In the genomic region with DNA sequence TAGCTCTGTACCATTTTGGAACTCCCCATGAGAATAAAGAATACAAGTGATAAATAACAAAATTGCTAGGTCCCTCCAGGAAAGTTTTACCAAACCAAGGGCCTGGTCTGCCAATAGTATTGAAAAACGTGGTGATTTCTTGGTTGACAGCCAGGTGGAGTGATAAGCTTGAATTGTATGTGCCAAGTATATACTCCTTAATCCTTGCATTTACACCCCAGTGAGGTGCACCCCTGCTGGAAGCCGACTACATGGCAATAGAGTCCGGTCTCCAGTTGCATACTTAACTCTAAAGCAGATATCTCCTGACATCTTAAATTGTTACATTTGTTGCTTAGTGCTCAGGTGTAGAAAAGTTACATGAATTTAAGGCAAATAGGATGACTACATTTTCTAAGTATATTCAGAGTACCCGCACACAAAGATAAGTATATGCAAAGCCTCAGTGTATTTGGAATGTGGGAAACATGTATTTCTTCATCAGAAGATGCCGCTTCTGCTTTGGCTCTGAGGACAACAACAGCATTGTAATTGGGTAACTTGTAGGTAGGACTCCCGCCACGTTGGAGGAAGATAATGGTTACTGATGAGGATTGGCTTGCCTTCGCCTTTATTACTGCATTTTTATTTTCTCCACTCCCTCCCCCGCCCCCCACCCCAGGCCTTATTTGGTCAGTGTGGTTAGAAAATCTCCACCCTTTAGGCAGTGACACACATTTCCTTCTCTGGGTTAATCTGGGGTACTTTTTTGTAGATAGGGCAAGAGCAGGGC, we compare ENCODE assay signal across 8 mouse cellular contexts. TPM values are rescaled to one million over a fixed set of nuclear protein-coding genes. Genes with fewer than 3 reads are reported as not detected.
DNase-seq lines count a peak whose midpoint lies in the region; ATAC-seq and TF ChIP-seq lines count a peak whose summit lies in the region.

No protein-coding gene starts in this region.

- H3K4me3 ChIP-seq in cerebellum, adult 2 months (replicated peaks; ENCODE audit: insufficient read depth, low read depth, low read length): peak overlapping the region; percentile 47
- peak overlapping the region; percentile 78 for H3K4me3 ChIP-seq in embryonic facial prominence, embryonic 12.5 days
- peak overlapping the region; percentile 75; the same call in 1 of the 2 replicates for H3K4me3 ChIP-seq in limb, embryonic 11.5 days (ENCODE audit: low read depth, low read length)
- peak overlapping the region; percentile 75 for H3K4me3 ChIP-seq in neural tube, embryonic 15.5 days (replicated peaks)

- no peaks in the 10 kb centered on the region for H3K9me3 ChIP-seq in embryonic facial prominence, embryonic 12.5 days
- no peaks in the 10 kb centered on the region for H3K9me3 ChIP-seq in limb, embryonic 11.5 days (ENCODE audit: control insufficient read depth, low read length)
- no peaks in the 10 kb centered on the region for H3K9me3 ChIP-seq in neural tube, embryonic 15.5 days (replicated peaks)

- H3K9ac ChIP-seq in embryonic facial prominence, embryonic 12.5 days: peak overlapping the region; percentile 96; the same call in 1 of the 2 replicates
- peak overlapping the region; percentile 91; the same call in 1 of the 2 replicates for H3K9ac ChIP-seq in limb, embryonic 11.5 days (ENCODE audit: low read length)
- H3K9ac ChIP-seq in neural tube, embryonic 15.5 days (replicated peaks): peak overlapping the region; percentile 90; the same call in 1 of the 2 replicates

- WGBS in cerebellum, adult 2 months: 69% methylated on average over 9 of the region's 9 CpGs
- 73% methylated on average over 9 of the region's 9 CpGs for WGBS in embryonic facial prominence, embryonic 12.5 days
- 75% methylated on average over 9 of the region's 9 CpGs for WGBS in limb, embryonic 11.5 days
- 70% methylated on average over 9 of the region's 9 CpGs for WGBS in neural tube, embryonic 15.5 days

- no peak for TF ChIP-seq CTCF in cerebellum, adult 2 months (IDR thresholded peaks at IDR 0.05; ENCODE audit: borderline replicate concordance, insufficient read depth, low read depth, low read length)

- ATAC-seq in cerebellum, adult (ENCODE audit: insufficient number of reproducible peaks, low FRiP score, low TSS enrichment): no peak
- ATAC-seq in embryonic facial prominence, embryonic 12.5 days (ENCODE audit: insufficient number of reproducible peaks, insufficient read depth, low FRiP score, low TSS enrichment): no peak
- ATAC-seq in limb, embryonic 11.5 days (ENCODE audit: insufficient number of reproducible peaks, low FRiP score, low TSS enrichment, low read depth): no peak
- ATAC-seq in neural tube, embryonic 15.5 days (ENCODE audit: low FRiP score): no peak
- ATAC-seq in inflammation-experienced regulatory T-cells, adult 6 months: no peak

- H3K27me3 ChIP-seq in cerebellum, adult 2 months (ENCODE audit: control insufficient read depth, insufficient read depth, low read length): no peaks in the 10 kb centered on the region
- H3K27me3 ChIP-seq in embryonic facial prominence, embryonic 12.5 days: no peaks in the 10 kb centered on the region
- no peaks in the 10 kb centered on the region for H3K27me3 ChIP-seq in limb, embryonic 11.5 days (ENCODE audit: control insufficient read depth, insufficient read depth, low read length)
- H3K27me3 ChIP-seq in neural tube, embryonic 15.5 days (replicated peaks): no peaks in the 10 kb centered on the region

- DNase-seq in cerebellum, adult 2 months: no peak
- DNase-seq in 416B (ENCODE audit: low read depth): peak; percentile 85
- no peak for DNase-seq in limb, embryonic 11.5 days (ENCODE audit: low spot score)
- DNase-seq in layer of hippocampus, adult 11-12 months (ENCODE audit: low spot score): no peak

- H3K27ac ChIP-seq in cerebellum, adult 2 months (ENCODE audit: insufficient read depth, low read length): no peak overlapping the region
- no peak overlapping the region for H3K27ac ChIP-seq in embryonic facial prominence, embryonic 12.5 days
- no peak overlapping the region for H3K27ac ChIP-seq in limb, embryonic 11.5 days (replicated peaks; ENCODE audit: low read depth, low read length)
- peak overlapping the region; percentile 94; the same call in 1 of the 2 replicates for H3K27ac ChIP-seq in neural tube, embryonic 15.5 days (replicated peaks)

- H3K36me3 ChIP-seq in embryonic facial prominence, embryonic 12.5 days: peaks cover 3% of the 10 kb centered on the region; the same call in 1 of the 2 replicates
- no peaks in the 10 kb centered on the region for H3K36me3 ChIP-seq in limb, embryonic 11.5 days (ENCODE audit: control insufficient read depth, insufficient read depth, low read length)
- 0 out of 2 replicates have a peak, but pooled peaks cover 6% of the 10 kb centered on the region for H3K36me3 ChIP-seq in neural tube, embryonic 15.5 days

- no peaks in the 10 kb centered on the region for H3K4me1 ChIP-seq in cerebellum, adult 2 months (ENCODE audit: control insufficient read depth, insufficient read depth, low read length)
- H3K4me1 ChIP-seq in embryonic facial prominence, embryonic 12.5 days: peaks cover 6% of the 10 kb centered on the region; the same call in 1 of the 2 replicates
- 0 out of 2 replicates have a peak, but pooled peaks cover 3% of the 10 kb centered on the region for H3K4me1 ChIP-seq in limb, embryonic 11.5 days (ENCODE audit: control insufficient read depth, insufficient read depth, low read length)
- peaks cover 11% of the 10 kb centered on the region for H3K4me1 ChIP-seq in neural tube, embryonic 15.5 days

- TF ChIP-seq POLR2A in cerebellum, adult 2 months (IDR thresholded peaks at IDR 0.05; ENCODE audit: borderline replicate concordance, insufficient read depth, low read length): no peak

- H3K4me2 ChIP-seq in embryonic facial prominence, embryonic 12.5 days (replicated peaks): peak overlapping the region; percentile 65
- H3K4me2 ChIP-seq in limb, embryonic 11.5 days (ENCODE audit: low read depth, severe bottlenecking): peak overlapping the region; percentile 60
- peak overlapping the region; percentile 65 for H3K4me2 ChIP-seq in neural tube, embryonic 15.5 days

RNA-seq across cellular contexts. Expression of gene Pstk, which starts 1.1 kb away (rescaled TPM):
- polyA plus RNA-seq in cerebellum, adult 2 months (2012; rRNA removed): 69.4 and 75.7 TPM in 2 replicates
- 77.0 and 82.0 TPM in 2 replicates for polyA plus RNA-seq in embryonic facial prominence, embryonic 12.5 days (2016; fragmentation: Nextera tagmentation; extraction: Ambion mirVana)
- 69.0 and 69.5 TPM in 2 replicates for polyA plus RNA-seq in limb, embryonic 11.5 days (2014; fragmentation: Nextera tagmentation; extraction: Ambion mirVana)
- 56.3 and 57.6 TPM in 2 replicates for polyA plus RNA-seq in neural tube, embryonic 15.5 days (2015; fragmentation: Nextera tagmentation; extraction: Ambion mirVana)
- polyA plus RNA-seq in inflammation-experienced regulatory T-cells, adult 6 months (2017; shearing (Covaris generic)): 10 to 100 TPM; 39.3 to 44.7 (median 44.3) TPM

RNA-seq across cellular contexts. Expression of gene 2310057M21Rik, which starts 9.5 kb away (rescaled TPM):
- polyA plus RNA-seq in cerebellum, adult 2 months (2012; rRNA removed): 16.3 and 16.7 TPM in 2 replicates
- 21.0 and 23.4 TPM in 2 replicates for polyA plus RNA-seq in embryonic facial prominence, embryonic 12.5 days (2016; fragmentation: Nextera tagmentation; extraction: Ambion mirVana)
- polyA plus RNA-seq in limb, embryonic 11.5 days (2014; fragmentation: Nextera tagmentation; extraction: Ambion mirVana): 18.6 and 24.3 TPM in 2 replicates
- polyA plus RNA-seq in neural tube, embryonic 15.5 days (2015; fragmentation: Nextera tagmentation; extraction: Ambion mirVana): 29.0 and 31.1 TPM in 2 replicates
- polyA plus RNA-seq in inflammation-experienced regulatory T-cells, adult 6 months (2017; shearing (Covaris generic)): 10 to 100 TPM; 21.7 to 26.3 (median 23.0) TPM

RNA-seq across cellular contexts. Expression of gene Ikzf5, which starts 38.3 kb away (rescaled TPM):
- 18.7 and 19.2 TPM in 2 replicates for polyA plus RNA-seq in cerebellum, adult 2 months (2012; rRNA removed)
- polyA plus RNA-seq in embryonic facial prominence, embryonic 12.5 days (2016; fragmentation: Nextera tagmentation; extraction: Ambion mirVana): 16.1 and 16.3 TPM in 2 replicates
- 26.8 and 27.7 TPM in 2 replicates for polyA plus RNA-seq in limb, embryonic 11.5 days (2014; fragmentation: Nextera tagmentation; extraction: Ambion mirVana)
- polyA plus RNA-seq in neural tube, embryonic 15.5 days (2015; fragmentation: Nextera tagmentation; extraction: Ambion mirVana): 9.9 and 10.5 TPM in 2 replicates
- 10 to 100 TPM; 29.4 to 39.5 (median 34.0) TPM for polyA plus RNA-seq in inflammation-experienced regulatory T-cells, adult 6 months (2017; shearing (Covaris generic))

RNA-seq across cellular contexts. Expression of gene Acadsb, which starts 38.3 kb away (rescaled TPM):
- polyA plus RNA-seq in cerebellum, adult 2 months (2012; rRNA removed): 29.8 and 36.7 TPM in 2 replicates
- 98.8 and 116 TPM in 2 replicates for polyA plus RNA-seq in embryonic facial prominence, embryonic 12.5 days (2016; fragmentation: Nextera tagmentation; extraction: Ambion mirVana)
- polyA plus RNA-seq in limb, embryonic 11.5 days (2014; fragmentation: Nextera tagmentation; extraction: Ambion mirVana): 69.8 and 70.8 TPM in 2 replicates
- 78.9 and 82.9 TPM in 2 replicates for polyA plus RNA-seq in neural tube, embryonic 15.5 days (2015; fragmentation: Nextera tagmentation; extraction: Ambion mirVana)
- 10 to 100 TPM; 27.1 to 66.2 (median 49.5) TPM for polyA plus RNA-seq in inflammation-experienced regulatory T-cells, adult 6 months (2017; shearing (Covaris generic))

RNA-seq across cellular contexts. Expression of gene Fam24a, which starts 38.4 kb away (rescaled TPM):
- not detected in 2 replicates for polyA plus RNA-seq in cerebellum, adult 2 months (2012; rRNA removed)
- polyA plus RNA-seq in embryonic facial prominence, embryonic 12.5 days (2016; fragmentation: Nextera tagmentation; extraction: Ambion mirVana): not detected in 2 replicates
- not detected in 2 replicates for polyA plus RNA-seq in limb, embryonic 11.5 days (2014; fragmentation: Nextera tagmentation; extraction: Ambion mirVana)
- not detected in 2 replicates for polyA plus RNA-seq in neural tube, embryonic 15.5 days (2015; fragmentation: Nextera tagmentation; extraction: Ambion mirVana)
- not detected for polyA plus RNA-seq in inflammation-experienced regulatory T-cells, adult 6 months (2017; shearing (Covaris generic))
